Mouse (Mus musculus) v-Abl transformed pro-B cells (cell line): Measurements from ENCODE around the gene Nrxn1.

ENCODE experiments used
- in situ Hi-C, 2 experiments: fragments of 400-800 bp; cut with MboI; formaldehyde crosslinking; loops; one replicate each; pipeline ENCODE4 v1.15.1; 2025; ENCODE audit not compliant: unreplicated experiment in 2 of 2

Nrxn1 gene

GRCm38 (mm10) chr17:90599570-90600524 is 493.0 kb downstream of the Nrxn1 start:
- in situ Hi-C loops: no loop called here

GRCm38 (mm10) chr17:90594798-90595533 is 497.9 kb downstream of the Nrxn1 start:
- in situ Hi-C loops: no loop called here

- in situ Hi-C loops: loop anchor here (5.0 kb wide), 1 partner anchor 1635 kb away; no protein-coding TSS in a partner anchor
Measured at GRCm38 (mm10) chr17:90586891-90587290, 506.0 kb downstream of the Nrxn1 start.

GRCm38 (mm10) chr17:90584666-90585195 is 508.1 kb downstream of the Nrxn1 start:
- in situ Hi-C loops: loop anchor here (5.0 kb wide), 4 partner anchors 932 to 1937 kb away; no protein-coding TSS in a partner anchor

GRCm38 (mm10) chr17:90583826-90584534 is 508.9 kb downstream of the Nrxn1 start:
- in situ Hi-C loops: loop anchor here (5.0 kb wide), 3 partner anchors 932 to 1937 kb away; no protein-coding TSS in a partner anchor

- in situ Hi-C loops: loop anchor here (5.0 kb wide), 3 partner anchors 931 to 1936 kb away; no protein-coding TSS in a partner anchor
Measured at GRCm38 (mm10) chr17:90583196-90583595, 509.7 kb downstream of the Nrxn1 start.

GRCm38 (mm10) chr17:90569877-90570276 is 523.0 kb downstream of the Nrxn1 start:
- in situ Hi-C loops: no loop called here

GRCm38 (mm10) chr17:90565186-90565585 is 527.7 kb downstream of the Nrxn1 start:
- in situ Hi-C loops: no loop called here

GRCm38 (mm10) chr17:90556376-90556775 is 536.5 kb downstream of the Nrxn1 start:
- in situ Hi-C loops: no loop called here

- in situ Hi-C loops: no loop called here
Measured at GRCm38 (mm10) chr17:90550415-90550814, 542.5 kb downstream of the Nrxn1 start.

GRCm38 (mm10) chr17:90546806-90547205 is 546.1 kb downstream of the Nrxn1 start:
- in situ Hi-C loops: no loop called here

GRCm38 (mm10) chr17:90544639-90545259 is 548.1 kb downstream of the Nrxn1 start:
- in situ Hi-C loops: no loop called here

GRCm38 (mm10) chr17:90543986-90544638 is 548.8 kb downstream of the Nrxn1 start:
- in situ Hi-C loops: no loop called here

GRCm38 (mm10) chr17:90531443-90531842 is 561.4 kb downstream of the Nrxn1 start:
- in situ Hi-C loops: no loop called here

- in situ Hi-C loops: loop anchor here in 1 of 2 experiments (10.0 kb wide), 1 partner anchor 1551 kb away; no protein-coding TSS in a partner anchor
Measured at GRCm38 (mm10) chr17:90506026-90506425, 586.8 kb downstream of the Nrxn1 start.

- in situ Hi-C loops: loop anchor here (5.0 to 10.0 kb wide), 3 partner anchors 852 to 1852 kb away; no protein-coding TSS in a partner anchor
Measured at GRCm38 (mm10) chr17:90503999-90504398, 588.9 kb downstream of the Nrxn1 start.

- in situ Hi-C loops: loop anchor here (5.0 to 10.0 kb wide), 3 partner anchors 849 to 1849 kb away; no protein-coding TSS in a partner anchor
Measured at GRCm38 (mm10) chr17:90501023-90501675, 591.7 kb downstream of the Nrxn1 start.

- in situ Hi-C loops: no loop called here
Measured at GRCm38 (mm10) chr17:90479531-90480250, 613.2 kb downstream of the Nrxn1 start.
